In the genomic region with DNA sequence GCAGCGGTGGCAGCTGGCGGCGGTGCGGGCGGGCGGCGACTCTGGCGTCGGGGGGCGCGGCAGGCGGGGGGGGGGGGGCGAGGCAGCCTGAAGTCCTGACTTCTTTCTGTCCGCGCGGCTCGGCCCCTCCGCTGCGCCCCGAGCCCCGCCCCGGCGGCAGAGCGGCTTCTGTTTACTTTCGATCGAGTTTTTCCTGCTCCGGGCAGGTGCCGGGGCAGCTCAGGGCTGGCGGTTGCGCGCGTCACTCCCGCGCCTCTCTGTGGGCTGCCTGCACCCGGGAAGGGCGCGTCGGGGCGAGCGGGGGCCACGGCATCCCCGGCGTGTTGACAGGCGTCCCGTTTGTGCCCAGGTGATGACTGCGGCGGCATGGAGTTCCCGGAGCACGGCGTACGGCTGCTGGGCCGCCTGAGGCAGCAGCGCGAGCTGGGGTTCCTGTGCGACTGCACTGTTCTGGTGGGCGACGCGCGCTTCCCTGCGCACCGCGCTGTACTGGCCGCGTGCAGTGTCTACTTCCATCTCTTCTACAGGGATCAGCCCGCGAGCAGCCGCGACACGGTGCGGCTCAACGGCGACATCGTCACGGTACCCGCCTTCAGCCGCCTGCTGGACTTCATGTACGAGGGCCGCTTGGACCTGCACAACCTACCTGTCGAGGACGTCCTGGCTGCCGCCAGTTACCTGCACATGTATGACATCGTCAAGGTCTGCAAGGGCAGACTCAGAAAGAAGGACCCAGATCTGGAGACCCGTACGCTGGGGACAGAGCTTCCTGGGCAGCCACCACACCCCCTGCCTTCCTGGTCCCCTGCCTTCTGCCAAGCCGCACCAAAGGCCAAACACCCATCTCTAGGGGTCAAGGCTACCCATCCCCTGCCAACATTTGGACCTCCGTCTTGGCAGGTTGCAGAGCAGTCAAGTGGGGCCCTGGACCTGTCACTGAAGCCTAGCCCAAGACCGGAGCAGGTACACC, we compare ENCODE assay signal across 8 mouse cellular contexts. TPM values are rescaled to one million over a fixed set of nuclear protein-coding genes. Genes with fewer than 3 reads are reported as not detected.
A peak's percentile ranks its signal among the peaks of the same experiment; 100 is the strongest.
DNase-seq lines count a peak whose midpoint lies in the region; ATAC-seq and TF ChIP-seq lines count a peak whose summit lies in the region.

No protein-coding gene starts in this region.

- H3K4me1 ChIP-seq in G1E (ENCODE audit: insufficient read depth, low read depth, low read length) = peaks cover 58% of the 10 kb centered on the region
- H3K4me1 ChIP-seq in forebrain, embryonic 16.5 days (replicated peaks; ENCODE audit: control insufficient read depth, insufficient read depth, low read length) = peaks cover 27% of the 10 kb centered on the region

- peak; percentile 53 to 67 for DNase-seq in adrenal gland, adult (ENCODE audit: inconsistent age in 2 of 2, low spot score in 1 of 2)
- DNase-seq in adrenal gland, postnatal 10 days = no peak
- DNase-seq in G1E (ENCODE audit: low spot score) = no peak
- peak; percentile 63 for DNase-seq in kidney, postnatal 14 days
- DNase-seq in thymus, postnatal 25 days = peak; percentile 55

- peaks cover 7% of the 10 kb centered on the region for H3K9me3 ChIP-seq in G1E (replicated peaks)
- no peaks in the 10 kb centered on the region for H3K9me3 ChIP-seq in forebrain, embryonic 16.5 days (ENCODE audit: control insufficient read depth, low read length)

- peak overlapping the region; percentile 61 for H3K9ac ChIP-seq in forebrain, embryonic 16.5 days (replicated peaks; ENCODE audit: low read depth, low read length)

- H3K27me3 ChIP-seq in G1E (ENCODE audit: insufficient read depth, low read length) = peaks cover 76% of the 10 kb centered on the region
- peaks cover 23% of the 10 kb centered on the region for H3K27me3 ChIP-seq in forebrain, embryonic 16.5 days (replicated peaks; ENCODE audit: control insufficient read depth, insufficient read depth, low read length)

- peak overlapping the region; percentile 97 for H3K4me2 ChIP-seq in forebrain, embryonic 16.5 days (ENCODE audit: low read length)

- TF ChIP-seq CTCF in G1E (IDR thresholded peaks at IDR 0.05; ENCODE audit: low read depth, low read length) = no peak

- no peak for ATAC-seq in G1E (ENCODE audit: extremely low read depth, insufficient number of reproducible peaks, low FRiP score, poor library complexity, severe bottlenecking)
- ATAC-seq in forebrain, embryonic 16.5 days = peak; percentile 62
- ATAC-seq in megakaryocyte, adult 5-6 weeks (ENCODE audit: poor library complexity, severe bottlenecking) = peak; percentile 8; the same call in 1 of the 2 replicates
- no peak for ATAC-seq in erythroid progenitor cell, adult 5-6 weeks (replicated peaks; ENCODE audit: low FRiP score, poor library complexity, severe bottlenecking)

- WGBS in forebrain, embryonic 16.5 days = 4% methylated on average over 57 of the region's 87 CpGs

- H3K27ac ChIP-seq in forebrain, embryonic 16.5 days (ENCODE audit: low read length) = no peak overlapping the region

- H3K36me3 ChIP-seq in G1E (replicated peaks) = no peaks in the 10 kb centered on the region
- H3K36me3 ChIP-seq in forebrain, embryonic 16.5 days (ENCODE audit: control insufficient read depth, insufficient read depth) = no peaks in the 10 kb centered on the region

- H3K4me3 ChIP-seq in G1E (ENCODE audit: low read depth, low read length) = peak overlapping the region; percentile 71
- H3K4me3 ChIP-seq in forebrain, embryonic 16.5 days (replicated peaks; ENCODE audit: low read length) = peak overlapping the region; percentile 56

RNA-seq across cellular contexts. Expression of a gene that starts 0.7 kb away (rescaled TPM):
- total RNA-seq in adrenal gland, postnatal 10 days (2021) = 1 to 10 TPM; 3.9 to 5.5 TPM
- total RNA-seq in G1E (2014; fragmentation: Nextera tagmentation) (0.98 TPM in 1 of 2 replicates, not detected in the other), G1E (2017) (0.17 and 0.33 TPM in 2 replicates)
- 0.53 and 0.80 TPM in 2 replicates for polyA plus RNA-seq in G1E (2012)
- polyA plus RNA-seq in forebrain, embryonic 16.5 days (2015; fragmentation: Nextera tagmentation; extraction: Ambion mirVana) = 0.65 and 0.92 TPM in 2 replicates
- 6.4 and 9.0 TPM in 2 replicates for total RNA-seq in megakaryocyte, adult 5-6 weeks (2015)
- 3.9 and 4.7 TPM in 2 replicates for total RNA-seq in megakaryocyte, adult 5-6 weeks (2017)
- total RNA-seq in erythroid progenitor cell, adult 5-6 weeks (2015; ENCODE audit: low replicate concordance) = 10.1 TPM in 1 of 2 replicates, not detected in the other
- 0.39 TPM in 1 of 2 replicates, not detected in the other for total RNA-seq in erythroid progenitor cell, adult 5-6 weeks (2017; ENCODE audit: low replicate concordance)

RNA-seq across cellular contexts. Expression of a gene that starts 4.6 kb away (rescaled TPM):
- total RNA-seq in adrenal gland, postnatal 10 days (2021) = 100 to 1,000 TPM; 210 to 252 TPM
- total RNA-seq in G1E (2014; fragmentation: Nextera tagmentation) = 150 and 168 TPM in 2 replicates
- 121 and 131 TPM in 2 replicates for total RNA-seq in G1E (2017)
- polyA plus RNA-seq in G1E (2012) = 461 and 512 TPM in 2 replicates
- polyA plus RNA-seq in forebrain, embryonic 16.5 days (2015; fragmentation: Nextera tagmentation; extraction: Ambion mirVana) = 56.9 and 57.1 TPM in 2 replicates
- total RNA-seq in megakaryocyte, adult 5-6 weeks (2015) = 112 and 121 TPM in 2 replicates
- 112 and 118 TPM in 2 replicates for total RNA-seq in megakaryocyte, adult 5-6 weeks (2017)
- 22.6 and 24.1 TPM in 2 replicates for total RNA-seq in erythroid progenitor cell, adult 5-6 weeks (2015; ENCODE audit: low replicate concordance)
- 24.5 and 40.9 TPM in 2 replicates for total RNA-seq in erythroid progenitor cell, adult 5-6 weeks (2017; ENCODE audit: low replicate concordance)

RNA-seq across cellular contexts. Expression of a gene that starts 34.8 kb away (rescaled TPM):
- 10 to 100 TPM; 35.9 to 46.7 TPM for total RNA-seq in adrenal gland, postnatal 10 days (2021)
- total RNA-seq in G1E (2014; fragmentation: Nextera tagmentation) (60.7 and 75.5 TPM in 2 replicates), G1E (2017) (205 and 214 TPM in 2 replicates)
- polyA plus RNA-seq in G1E (2012) = 94.5 and 98.9 TPM in 2 replicates
- 68.9 and 75.9 TPM in 2 replicates for polyA plus RNA-seq in forebrain, embryonic 16.5 days (2015; fragmentation: Nextera tagmentation; extraction: Ambion mirVana)
- 116 and 130 TPM in 2 replicates for total RNA-seq in megakaryocyte, adult 5-6 weeks (2015)
- 122 and 162 TPM in 2 replicates for total RNA-seq in megakaryocyte, adult 5-6 weeks (2017)
- 62.0 and 125 TPM in 2 replicates for total RNA-seq in erythroid progenitor cell, adult 5-6 weeks (2015; ENCODE audit: low replicate concordance)
- total RNA-seq in erythroid progenitor cell, adult 5-6 weeks (2017; ENCODE audit: low replicate concordance) = 136 and 176 TPM in 2 replicates

RNA-seq across cellular contexts. Expression of a gene that starts 40.9 kb away (rescaled TPM):
- total RNA-seq in adrenal gland, postnatal 10 days (2021) = 10 to 100 TPM; 28.8 to 29.6 TPM
- not detected in 2 replicates for total RNA-seq in G1E (2014; fragmentation: Nextera tagmentation)
- total RNA-seq in G1E (2017) = 0.29 and 0.87 TPM in 2 replicates
- not detected in 2 replicates for polyA plus RNA-seq in G1E (2012)
- polyA plus RNA-seq in forebrain, embryonic 16.5 days (2015; fragmentation: Nextera tagmentation; extraction: Ambion mirVana) = 18.8 and 22.9 TPM in 2 replicates
- total RNA-seq in megakaryocyte, adult 5-6 weeks (2015) = 0.41 and 1.2 TPM in 2 replicates
- 0.20 and 0.22 TPM in 2 replicates for total RNA-seq in megakaryocyte, adult 5-6 weeks (2017)
- 1.3 TPM in 1 of 2 replicates, not detected in the other for total RNA-seq in erythroid progenitor cell, adult 5-6 weeks (2015; ENCODE audit: low replicate concordance)
- total RNA-seq in erythroid progenitor cell, adult 5-6 weeks (2017; ENCODE audit: low replicate concordance) = not detected in 2 replicates

RNA-seq across cellular contexts. Expression of a gene that starts 59.5 kb away (rescaled TPM):
- total RNA-seq in adrenal gland, postnatal 10 days (2021) = 10 to 100 TPM; 42.9 to 72.4 TPM
- not detected in 2 replicates for total RNA-seq in G1E (2014; fragmentation: Nextera tagmentation)
- 0.06 TPM in 1 of 2 replicates, not detected in the other for total RNA-seq in G1E (2017)
- 0.05 TPM in 1 of 2 replicates, not detected in the other for polyA plus RNA-seq in G1E (2012)
- polyA plus RNA-seq in forebrain, embryonic 16.5 days (2015; fragmentation: Nextera tagmentation; extraction: Ambion mirVana) = 1.8 and 2.4 TPM in 2 replicates
- 73.5 and 82.1 TPM in 2 replicates for total RNA-seq in megakaryocyte, adult 5-6 weeks (2015)
- total RNA-seq in megakaryocyte, adult 5-6 weeks (2017) = 72.3 and 74.9 TPM in 2 replicates
- 16.8 and 26.3 TPM in 2 replicates for total RNA-seq in erythroid progenitor cell, adult 5-6 weeks (2015; ENCODE audit: low replicate concordance)
- total RNA-seq in erythroid progenitor cell, adult 5-6 weeks (2017; ENCODE audit: low replicate concordance) = 2.0 and 14.9 TPM in 2 replicates

Comparison
In these comparisons a context has a peak if more than half of its experiments do, and no peak if none do; other contexts are left out.
1. DNase-seq: peak in adrenal gland, adult (2 of 2), kidney, postnatal 14 days (single experiment) and thymus, postnatal 25 days (single experiment); none in adrenal gland, postnatal 10 days (single experiment) and G1E (single experiment).
2. ATAC-seq: peak in forebrain, embryonic 16.5 days (single experiment) and megakaryocyte, adult 5-6 weeks (single experiment); none in G1E (single experiment) and erythroid progenitor cell, adult 5-6 weeks (single experiment).